Mouse (Mus musculus): ENCODE measurements around the gene Patz1.

Gene Patz1

GRCm38 (mm10) chr11:3292062-3292421 lies 3.4 kb downstream of the Patz1 start:
- peak; percentile 82 for DNase-seq (ENCODE audit: low read depth, low spot score)

GRCm38 (mm10) chr11:3292711-3293249 lies 4.1 kb downstream of the Patz1 start:
- DNase-seq (ENCODE audit: low read depth, low spot score): peak; percentile 91

GRCm38 (mm10) chr11:3293361-3293760 lies 4.7 kb downstream of the Patz1 start:
- no peak for DNase-seq (ENCODE audit: low read depth, low spot score)

GRCm38 (mm10) chr11:3294641-3295040 lies 6.0 kb downstream of the Patz1 start:
- no peak for DNase-seq (ENCODE audit: low read depth, low spot score)

- DNase-seq (ENCODE audit: low read depth, low spot score): no peak
Measured at GRCm38 (mm10) chr11:3296056-3296455, 7.4 kb downstream of the Patz1 start.

- no peak for DNase-seq (ENCODE audit: low read depth, low spot score)
Measured at GRCm38 (mm10) chr11:3297871-3298812, 9.5 kb downstream of the Patz1 start.

GRCm38 (mm10) chr11:3298813-3299185 lies 10.1 kb downstream of the Patz1 start:
- no peak for DNase-seq (ENCODE audit: low read depth, low spot score)

GRCm38 (mm10) chr11:3301075-3301474 lies 12.4 kb downstream of the Patz1 start:
- no peak for DNase-seq (ENCODE audit: low read depth, low spot score)

GRCm38 (mm10) chr11:3302385-3302784 lies 13.7 kb downstream of the Patz1 start:
- no peak for DNase-seq (ENCODE audit: low read depth, low spot score)

- no peak for DNase-seq (ENCODE audit: low read depth, low spot score)
Measured at GRCm38 (mm10) chr11:3302792-3303191, 14.1 kb downstream of the Patz1 start.

- DNase-seq (ENCODE audit: low read depth, low spot score): no peak
Measured at GRCm38 (mm10) chr11:3305821-3306220, 17.1 kb downstream of the Patz1 start.

- DNase-seq (ENCODE audit: low read depth, low spot score): no peak
Measured at GRCm38 (mm10) chr11:3307875-3308274, 19.2 kb downstream of the Patz1 start.

GRCm38 (mm10) chr11:3309884-3310283 lies 21.2 kb downstream of the Patz1 start:
- DNase-seq (ENCODE audit: low read depth, low spot score): no peak

GRCm38 (mm10) chr11:3310789-3311585 lies 22.3 kb downstream of the Patz1 start:
- no peak for DNase-seq (ENCODE audit: low read depth, low spot score)

GRCm38 (mm10) chr11:3311586-3312347 lies 23.1 kb downstream of the Patz1 start:
- DNase-seq (ENCODE audit: low read depth, low spot score): no peak

GRCm38 (mm10) chr11:3313294-3313693 lies 24.6 kb downstream of the Patz1 start:
- no peak for DNase-seq (ENCODE audit: low read depth, low spot score)

GRCm38 (mm10) chr11:3314148-3314547 lies 25.5 kb downstream of the Patz1 start:
- peak; percentile 61 for DNase-seq (ENCODE audit: low read depth, low spot score)

- no peak for DNase-seq (ENCODE audit: low read depth, low spot score)
Measured at GRCm38 (mm10) chr11:3318286-3318685, 29.6 kb downstream of the Patz1 start.

- no peak for DNase-seq (ENCODE audit: low read depth, low spot score)
Measured at GRCm38 (mm10) chr11:3328271-3328670, 39.6 kb downstream of the Patz1 start.

GRCm38 (mm10) chr11:3328806-3329775 lies 40.4 kb downstream of the Patz1 start:
- no peak for DNase-seq (ENCODE audit: low read depth, low spot score)
